Mouse (Mus musculus): ENCODE measurements around the gene Ankub1.

DNA sequence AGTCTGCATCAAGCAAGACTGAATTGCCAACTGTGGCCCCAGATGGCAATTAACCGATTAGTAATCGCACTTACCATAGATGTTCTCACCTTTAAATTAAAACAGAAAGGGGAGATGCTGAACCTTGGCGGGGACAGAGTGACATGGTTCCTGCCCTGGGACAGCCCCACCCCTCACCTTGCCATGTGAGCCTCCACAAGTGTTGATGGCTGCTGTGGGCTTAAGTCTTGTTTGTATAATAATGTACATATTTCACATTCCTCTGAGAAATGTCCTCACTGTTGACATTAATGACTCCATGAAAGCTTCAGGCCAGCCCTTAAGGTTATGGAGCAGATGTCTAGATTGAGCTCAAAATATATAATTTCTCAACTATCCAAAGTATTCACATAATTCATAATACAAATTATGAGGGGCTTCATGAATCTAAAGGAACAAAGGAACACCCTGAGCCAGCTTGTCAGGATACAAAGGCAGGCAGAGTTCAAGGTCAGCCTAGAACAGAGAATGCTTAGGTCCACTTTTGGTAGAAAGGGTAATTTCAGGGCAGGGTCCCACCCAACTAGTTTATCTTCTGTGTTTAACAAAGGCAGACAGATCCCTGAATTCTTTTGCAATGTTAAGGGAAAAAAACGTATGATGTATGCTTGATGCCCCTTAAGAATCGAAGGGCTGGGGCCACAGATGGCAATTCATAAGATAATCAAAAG is 39.8 kb upstream of the Ankub1 start:
- TF ChIP-seq EP300 (IDR thresholded peaks at IDR 0.05; ENCODE audit: insufficient read depth, low read depth, low read length) (no peak), CTCF (IDR thresholded peaks at IDR 0.05; ENCODE audit: low read depth, low read length) (no peak), POLR2A (IDR thresholded peaks at IDR 0.05; ENCODE audit: insufficient read depth, low read length) (no peak)
